Mouse (Mus musculus): Measurements from ENCODE around the gene Egfem1.

Egfem1 gene

GRCm38 (mm10) chr3:29135176-29136064 lies 53.6 kb downstream of the Egfem1 start:
- DNase-seq (ENCODE audit: low spot score in 2 of 2), result no peak

- DNase-seq (ENCODE audit: low spot score in 2 of 2), result no peak
Measured at GRCm38 (mm10) chr3:29136065-29136955, 54.5 kb downstream of the Egfem1 start.

- DNase-seq (ENCODE audit: low spot score in 2 of 2), result no peak
Measured at GRCm38 (mm10) chr3:29168401-29168800, 86.6 kb downstream of the Egfem1 start.

- no peak for DNase-seq (ENCODE audit: low spot score in 2 of 2)
Measured at GRCm38 (mm10) chr3:29169003-29169402, 87.2 kb downstream of the Egfem1 start.

- no peak for DNase-seq (ENCODE audit: low spot score in 2 of 2)
Measured at GRCm38 (mm10) chr3:29176991-29177390, 95.2 kb downstream of the Egfem1 start.

GRCm38 (mm10) chr3:29182988-29183387 lies 101.2 kb downstream of the Egfem1 start:
- DNase-seq (ENCODE audit: low spot score in 2 of 2), result no peak

GRCm38 (mm10) chr3:29183615-29184198 lies 101.9 kb downstream of the Egfem1 start:
- no peak for DNase-seq (ENCODE audit: low spot score in 2 of 2)

GRCm38 (mm10) chr3:29184486-29185241 lies 102.8 kb downstream of the Egfem1 start:
- DNase-seq (ENCODE audit: low spot score in 2 of 2), result no peak

GRCm38 (mm10) chr3:29190263-29190662 lies 108.4 kb downstream of the Egfem1 start:
- no peak for DNase-seq (ENCODE audit: low spot score in 2 of 2)

GRCm38 (mm10) chr3:29197727-29198512 lies 116.1 kb downstream of the Egfem1 start:
- DNase-seq (ENCODE audit: low spot score in 2 of 2), result no peak

GRCm38 (mm10) chr3:29200601-29201000 lies 118.8 kb downstream of the Egfem1 start:
- peak in 1 of 2 experiments; percentile 7 for DNase-seq (ENCODE audit: low spot score in 2 of 2)

- DNase-seq (ENCODE audit: low spot score in 2 of 2), result no peak
Measured at GRCm38 (mm10) chr3:29202536-29202935, 120.7 kb downstream of the Egfem1 start.

GRCm38 (mm10) chr3:29222414-29222813 lies 140.6 kb downstream of the Egfem1 start:
- DNase-seq (ENCODE audit: low spot score in 2 of 2), result no peak

GRCm38 (mm10) chr3:29229712-29230111 lies 147.9 kb downstream of the Egfem1 start:
- no peak for DNase-seq (ENCODE audit: low spot score in 2 of 2)

GRCm38 (mm10) chr3:29235477-29235876 lies 153.7 kb downstream of the Egfem1 start:
- DNase-seq (ENCODE audit: low spot score in 2 of 2), result no peak

- DNase-seq (ENCODE audit: low spot score in 2 of 2), result no peak
Measured at GRCm38 (mm10) chr3:29236517-29236916, 154.7 kb downstream of the Egfem1 start.

GRCm38 (mm10) chr3:29243600-29243999 lies 161.8 kb downstream of the Egfem1 start:
- DNase-seq (ENCODE audit: low spot score in 2 of 2), result no peak

- no peak for DNase-seq (ENCODE audit: low spot score in 2 of 2)
Measured at GRCm38 (mm10) chr3:29291633-29292032, 209.8 kb downstream of the Egfem1 start.

- DNase-seq (ENCODE audit: low spot score in 2 of 2), result no peak
Measured at GRCm38 (mm10) chr3:29292251-29292650, 210.4 kb downstream of the Egfem1 start.

GRCm38 (mm10) chr3:29293230-29293629 lies 211.4 kb downstream of the Egfem1 start:
- DNase-seq (ENCODE audit: low spot score in 2 of 2), result no peak

Data from cerebellum, postnatal 4 days (tissue).